Mouse (Mus musculus) cerebellum, postnatal 25 days (tissue): Measurements from ENCODE around the gene Il17rc.

Source experiments
- DNase-seq, 2 experiments: peaks; one replicate each; pipeline ENCODE4 v3.0.0; 2021; ENCODE audit warnings: mixed read lengths in 2 of 2

The Il17rc gene

DNA sequence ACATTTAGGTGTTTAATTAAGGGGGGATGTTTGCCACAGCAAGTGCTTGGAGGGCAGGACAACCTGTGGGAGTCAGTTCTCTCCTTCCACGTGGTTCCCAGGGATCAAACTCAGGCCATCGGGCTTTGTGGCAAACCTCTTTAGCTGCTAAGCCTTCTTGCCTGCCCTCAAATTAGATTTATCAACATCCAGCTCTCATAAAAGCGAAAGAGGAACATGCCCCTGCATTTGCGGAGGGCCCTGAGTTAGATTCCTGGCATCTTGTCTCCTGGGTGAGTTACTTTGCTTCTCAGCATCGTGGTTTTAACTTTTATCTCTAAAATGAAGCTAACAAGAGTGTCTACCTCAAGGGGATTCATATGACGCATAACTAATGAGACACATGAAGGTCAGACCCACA, 28.1 kb downstream of the Il17rc start:
- DNase-seq = no peak

DNA sequence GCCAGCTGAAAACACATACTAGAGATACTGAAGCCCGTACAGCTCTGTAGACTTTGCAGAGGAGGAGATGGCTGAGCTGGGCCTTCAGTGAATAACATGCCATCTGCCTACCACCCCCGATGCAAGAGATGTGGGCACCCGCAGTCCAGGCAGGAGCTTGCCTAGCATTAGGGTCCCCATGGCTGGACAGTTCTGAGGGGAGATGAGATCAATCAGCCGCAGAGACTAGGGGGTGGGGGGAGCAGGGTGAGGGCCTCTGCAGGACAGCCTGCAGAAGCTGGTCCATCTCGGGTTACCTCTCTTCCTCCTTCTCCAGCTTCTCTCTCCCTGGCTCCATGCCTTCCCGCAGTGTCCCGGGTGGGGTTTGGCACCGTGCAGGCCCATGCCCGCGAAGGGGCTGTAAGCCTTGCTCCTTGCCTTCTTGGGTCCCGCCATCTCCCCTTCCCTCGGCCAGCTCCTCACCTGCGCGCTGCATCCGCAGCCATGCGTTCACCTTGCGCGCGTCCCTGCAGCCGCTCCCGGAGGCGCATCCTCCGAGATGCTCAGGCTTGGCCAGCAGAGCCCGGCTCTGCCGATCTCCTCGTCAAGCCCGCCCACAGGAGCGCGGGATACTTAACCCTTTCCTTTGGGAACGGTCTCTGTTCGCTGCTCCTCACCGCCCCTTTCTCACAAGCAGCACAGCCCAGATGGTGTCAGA, 30.3 kb downstream of the Il17rc start, which contains the start of gene Prrt3:
Prrt3 (minus strand) TSS at position 544 of the 697 bp plus-strand sequence.
- DNase-seq = peak; percentile 90

DNA sequence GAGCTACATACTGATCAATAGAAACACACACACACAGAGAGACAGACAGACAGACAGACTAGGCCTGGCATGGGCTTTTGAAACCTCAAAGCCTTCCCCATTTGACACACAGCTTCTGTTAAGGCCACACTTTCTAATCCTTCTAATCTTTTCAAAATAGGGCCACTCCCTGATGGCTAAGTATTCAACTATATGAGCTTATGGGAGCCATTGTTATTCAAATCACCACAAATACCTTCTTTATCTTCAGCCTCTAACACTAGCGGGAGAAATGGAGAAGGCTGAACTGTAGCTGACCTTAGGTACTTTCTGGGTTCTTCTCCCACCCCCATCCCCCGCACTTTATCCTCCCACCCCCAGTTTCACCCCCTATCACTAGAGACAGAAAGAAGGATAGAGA, 31.6 kb downstream of the Il17rc start:
- DNase-seq = no peak

DNA sequence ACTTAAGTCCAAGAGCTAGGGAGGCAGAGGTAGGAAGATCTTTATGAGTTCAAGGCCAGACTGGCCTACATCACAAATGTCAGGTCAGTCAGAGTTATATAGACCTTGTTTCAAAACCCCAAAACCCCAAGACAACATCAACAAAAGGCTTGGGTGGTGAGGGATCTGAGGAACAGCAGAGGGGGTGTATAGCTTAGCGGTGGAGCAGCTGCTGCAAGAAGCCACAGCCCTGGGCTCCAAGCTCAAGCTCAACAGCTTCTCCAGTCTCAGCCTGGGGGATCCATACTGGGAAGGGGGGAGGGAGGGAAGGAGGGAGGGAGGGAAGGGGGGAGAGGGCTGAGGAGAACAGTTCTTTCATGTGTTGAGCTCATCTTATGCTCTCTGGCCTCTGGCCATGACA, 34.5 kb downstream of the Il17rc start:
- no peak for DNase-seq

DNA sequence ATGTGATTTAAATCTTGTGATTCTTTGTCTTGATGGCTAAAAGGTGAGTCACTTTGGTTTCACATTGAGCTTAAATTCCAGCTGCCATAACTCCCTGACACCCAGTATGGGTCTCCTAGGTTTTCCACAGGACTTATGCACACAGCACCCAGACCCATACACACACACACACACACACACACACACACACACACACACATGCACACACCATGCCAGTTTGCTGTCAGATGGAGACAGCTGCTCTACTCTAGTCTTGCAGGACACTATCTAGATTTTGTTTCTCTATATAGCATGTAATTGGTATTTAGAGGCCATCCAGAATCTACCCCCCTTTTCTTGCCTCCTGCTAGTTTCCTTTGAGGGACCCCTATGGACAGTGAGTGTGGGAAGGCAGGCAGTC, 35.9 kb downstream of the Il17rc start:
- no peak for DNase-seq

DNA sequence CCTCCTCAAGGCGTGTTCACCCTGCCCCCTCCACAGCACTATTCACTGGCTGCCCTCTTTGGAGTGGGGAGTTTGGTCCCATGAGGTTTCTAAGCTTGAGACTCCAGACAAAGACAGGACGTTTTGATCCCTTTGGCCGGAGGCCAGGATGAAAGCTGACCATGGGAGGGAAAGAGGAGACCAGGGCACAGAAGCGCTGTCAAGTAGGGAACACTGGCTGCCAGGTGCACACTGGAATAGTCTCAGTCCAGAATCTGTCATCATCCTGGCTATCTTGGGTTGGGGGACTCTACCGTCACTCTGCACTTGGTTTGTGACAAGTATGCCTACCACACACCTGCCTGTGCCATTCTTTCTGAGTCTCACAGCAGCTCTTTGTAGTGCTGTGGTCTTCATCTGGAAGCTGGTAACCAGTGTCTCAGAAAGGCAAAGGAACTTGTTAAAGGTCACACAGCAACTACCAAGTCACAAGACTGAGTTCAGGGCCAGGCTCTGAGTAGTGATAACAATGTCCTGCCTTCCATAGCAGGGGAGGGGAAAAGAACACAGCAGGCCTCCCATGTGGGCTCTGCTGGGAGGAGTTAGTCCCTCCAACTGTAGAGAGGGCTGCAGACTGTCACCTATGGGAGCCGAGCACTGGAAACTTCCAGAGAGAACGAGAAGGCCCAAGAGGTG, 37.2 kb downstream of the Il17rc start:
- peak in 1 of 2 experiments; percentile 35 for DNase-seq

DNA sequence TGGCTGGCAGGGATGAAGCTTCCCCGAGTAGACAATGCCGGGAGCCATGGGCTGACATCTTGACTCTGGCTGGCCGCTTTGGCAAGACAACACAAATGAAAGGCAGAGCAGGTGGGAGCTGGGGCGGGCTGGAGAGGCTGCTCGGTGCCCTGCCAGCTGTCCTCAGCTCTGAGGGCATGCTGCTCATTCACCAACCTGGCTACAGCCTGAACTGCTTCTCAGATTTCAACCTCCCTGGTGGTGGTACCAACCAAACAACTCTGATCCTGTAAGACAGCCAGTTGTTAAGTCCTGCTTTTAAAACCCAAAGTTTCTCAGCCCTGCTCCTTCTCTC, 37.7 kb downstream of the Il17rc start:
- peak; percentile 75 to 84 for DNase-seq

DNA sequence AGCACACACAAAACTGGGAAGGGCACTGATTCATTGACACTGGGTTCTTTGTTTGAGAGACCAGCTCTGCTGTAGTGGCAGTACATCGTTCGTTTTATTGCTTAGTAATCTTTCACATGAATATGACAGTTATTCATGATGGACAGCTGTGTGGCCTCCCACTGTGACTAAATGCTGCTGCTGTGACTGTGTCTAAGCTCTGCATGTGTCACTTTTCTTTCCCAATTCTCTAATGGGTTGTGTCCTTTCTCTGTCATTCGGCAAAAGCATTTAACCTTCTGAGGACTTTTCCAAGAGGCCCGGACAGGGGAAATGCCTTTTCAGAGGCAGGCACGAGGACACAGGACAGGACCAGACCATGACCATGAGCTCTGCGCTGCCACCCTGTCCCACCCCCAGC, 42.7 kb downstream of the Il17rc start:
- DNase-seq = no peak

DNA sequence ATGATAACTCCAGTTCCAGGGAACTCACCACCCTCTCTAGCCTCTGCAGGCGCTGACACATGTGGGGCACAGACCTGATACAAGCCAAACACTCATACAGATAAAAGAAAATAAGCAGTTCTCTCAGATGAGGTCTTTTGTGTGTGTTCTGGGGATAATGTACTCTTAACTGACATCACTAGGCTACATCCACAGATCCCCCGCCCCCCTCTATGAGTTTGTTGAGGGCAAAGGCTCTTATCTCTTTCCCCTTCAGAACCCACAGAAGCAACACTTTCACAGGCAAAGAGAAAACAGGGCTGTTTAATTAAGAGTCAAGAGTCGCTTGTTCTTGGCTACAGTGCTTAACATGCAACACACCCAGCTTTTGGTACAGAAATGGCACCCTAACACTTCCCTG, 43.4 kb downstream of the Il17rc start:
- no peak for DNase-seq

DNA sequence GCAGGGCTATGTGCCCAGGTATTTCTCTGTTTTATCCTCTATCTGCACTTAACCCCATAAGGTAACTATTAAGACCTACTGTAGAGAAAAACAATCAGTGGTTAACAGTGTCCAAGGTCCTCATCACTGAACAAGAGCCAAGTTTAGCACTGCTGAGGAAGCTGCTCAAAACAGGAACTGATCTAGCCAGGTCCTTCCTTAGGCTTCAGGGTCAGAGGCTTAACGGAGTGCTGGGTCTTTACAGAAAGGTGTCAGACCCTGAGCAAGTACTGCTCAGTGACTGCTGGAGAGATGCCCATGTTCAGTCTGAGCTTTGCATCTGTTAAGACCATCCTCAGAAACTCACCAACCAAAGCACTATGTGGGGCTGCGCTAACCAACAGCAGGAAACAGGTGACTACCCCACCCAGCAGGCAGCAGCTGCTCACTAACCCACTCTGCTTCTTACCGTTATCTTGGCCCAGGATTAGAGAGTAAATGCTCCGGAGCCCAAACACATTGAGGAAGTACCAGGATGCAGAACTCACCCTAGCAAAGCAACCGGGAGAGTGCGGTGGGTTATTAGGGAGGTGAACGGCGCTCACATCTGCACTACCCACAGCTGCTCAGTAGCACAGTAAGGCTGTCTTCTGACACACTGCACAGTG, 46.3 kb downstream of the Il17rc start:
- no peak for DNase-seq

DNA sequence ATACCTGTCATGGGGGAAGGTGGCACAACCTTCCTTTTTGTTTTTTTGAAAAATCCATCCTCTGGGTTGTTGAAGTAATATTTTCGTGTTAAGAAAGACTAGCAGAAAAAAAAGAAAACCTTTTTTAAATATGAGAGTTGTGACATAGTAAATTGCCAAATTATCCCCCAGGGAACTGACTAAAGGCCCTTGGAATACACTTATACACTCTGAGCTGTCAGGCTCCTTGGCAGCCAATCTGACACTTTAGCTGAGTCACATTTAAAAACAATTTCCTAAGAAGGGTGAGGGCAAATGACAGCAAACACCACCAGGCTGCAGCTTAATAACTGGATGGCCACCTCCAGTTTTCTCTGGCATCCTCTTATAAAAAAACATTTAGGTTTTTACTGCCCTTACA, 51.1 kb downstream of the Il17rc start:
- no peak for DNase-seq

DNA sequence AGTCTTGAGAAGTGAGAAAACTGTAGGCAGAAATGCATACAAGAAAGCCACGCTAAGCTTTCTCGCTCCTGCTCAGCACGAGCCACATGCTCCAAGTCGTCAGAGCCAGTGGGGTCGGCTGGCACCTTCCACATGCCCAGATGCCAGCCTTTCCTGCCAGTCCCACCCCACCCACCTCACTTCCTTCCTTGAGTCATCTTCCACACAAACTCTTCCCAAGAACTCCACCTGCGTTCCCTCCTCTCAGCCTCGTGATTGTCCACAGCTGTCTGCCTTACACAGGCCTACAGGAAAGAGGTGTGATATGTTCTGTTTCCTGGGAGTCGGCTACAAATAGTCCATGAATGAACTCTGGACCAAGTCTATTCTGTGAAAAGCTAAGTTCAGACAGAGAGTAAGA, 52.2 kb downstream of the Il17rc start:
- no peak for DNase-seq

DNA sequence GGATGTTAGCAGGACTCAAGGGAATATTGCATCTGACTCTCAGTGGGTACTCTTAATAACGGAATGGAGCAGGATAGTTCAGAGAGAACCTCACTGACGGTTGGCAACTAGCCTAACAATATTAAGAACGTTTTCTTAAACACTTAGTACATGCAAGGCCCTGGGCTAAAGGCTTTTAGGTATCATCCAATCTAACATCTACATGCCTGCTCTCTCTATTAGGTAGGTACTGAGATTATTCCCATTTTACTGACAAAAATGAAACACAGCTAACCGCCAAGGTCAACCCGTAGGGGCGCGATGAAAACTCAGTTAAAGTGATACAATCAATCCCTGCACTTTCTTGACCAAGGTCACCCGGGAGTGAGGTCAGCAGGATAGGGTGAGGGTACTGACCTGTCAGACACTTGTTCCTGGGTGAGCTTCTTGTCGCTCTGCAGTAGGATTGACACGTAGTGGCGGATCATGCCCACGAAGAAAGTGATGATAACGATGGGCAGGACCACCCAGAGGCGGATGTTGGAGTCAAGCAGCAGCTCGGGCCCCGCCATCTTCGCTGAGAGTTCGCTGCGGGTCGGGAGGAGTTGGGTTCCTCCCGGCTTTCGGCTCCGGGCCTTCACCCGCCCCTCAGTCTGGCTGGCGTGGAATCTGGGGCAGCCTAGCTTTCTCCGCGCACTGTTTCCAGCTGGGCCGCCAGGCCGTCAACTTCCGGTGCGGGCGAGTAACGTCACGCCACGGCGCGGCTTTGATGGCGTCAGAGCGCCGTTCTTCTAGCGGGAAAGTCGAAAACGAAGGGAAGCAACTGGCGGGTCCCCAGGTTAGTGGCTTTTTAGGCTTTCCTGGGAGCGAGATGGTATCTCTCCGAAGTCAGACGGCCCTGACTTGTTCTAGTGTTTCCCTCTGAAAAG, 60.0 kb downstream of the Il17rc start, which contains the start of the genes Emc3 and Fancd2:
Emc3 (minus strand) TSS at position 721 of the 908 bp plus-strand sequence.
Fancd2 (plus strand) TSS at position 751 of the 908 bp plus-strand sequence.
- peak; percentile 97 for DNase-seq

DNA sequence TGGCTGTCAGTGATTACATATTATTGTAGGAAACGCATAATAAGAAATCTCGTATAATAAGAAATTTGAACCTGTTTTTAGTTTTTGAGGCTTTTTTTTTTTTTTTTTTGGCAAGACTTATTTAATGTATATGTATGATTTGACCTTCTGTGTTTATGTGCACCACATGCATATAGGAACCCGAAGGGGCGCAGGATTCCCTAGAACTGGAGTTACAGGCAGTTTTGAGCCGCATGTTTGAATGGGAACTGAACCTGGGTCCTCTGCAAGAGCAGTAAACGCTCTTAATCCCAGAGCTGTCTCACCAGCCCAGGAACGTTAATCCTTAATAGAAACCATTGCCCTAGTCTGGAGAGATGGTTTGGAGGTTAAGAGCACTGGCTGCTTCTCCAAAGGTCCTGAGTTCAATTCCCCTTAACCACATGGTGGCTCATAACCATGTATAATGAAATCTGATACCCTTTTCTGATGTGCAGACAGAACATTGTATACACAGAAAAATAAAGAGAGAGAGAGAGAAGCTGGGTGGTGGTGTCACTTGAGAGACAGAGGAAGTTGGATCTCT, 60.7 kb downstream of the Il17rc start:
- no peak for DNase-seq
